Mouse (Mus musculus): ENCODE data around the gene Ktn1. TPM values are rescaled to one million over a fixed set of nuclear protein-coding genes. Genes with fewer than 3 reads are reported as not detected.

The Ktn1 gene
- polyA plus RNA-seq, 1 experiment from 2014 or later: 73.1 TPM

GRCm38 (mm10) chr14:47699126-47699525 lies 50.9 kb downstream of the Ktn1 start:
- DNase-seq (ENCODE audit: low spot score): no peak
- peaks cover 70% of the 10 kb centered on the region for H3K36me3 ChIP-seq
- 89% methylated on average over 5 of the region's 5 CpGs for WGBS

GRCm38 (mm10) chr14:47709546-47709945 lies 61.3 kb downstream of the Ktn1 start:
- Histone ChIP-seq H3K9me3 (no peaks in the 10 kb centered on the region), H3K4me3 (no peak overlapping the region), H3K36me3 (peaks cover 84% of the 10 kb centered on the region), H3K27me3 (ENCODE audit: insufficient read depth, poor library complexity, severe bottlenecking) (no peaks in the 10 kb centered on the region), H3K4me1 (no peaks in the 10 kb centered on the region), H3K27ac (no peak overlapping the region)
- 81% methylated on average over 3 of the region's 3 CpGs for WGBS
- no peak for DNase-seq (ENCODE audit: low spot score)

More at GRCm38 (mm10) chr14:47699126-47699525, 50.9 kb downstream of the Ktn1 start:
- Histone ChIP-seq H3K4me3 (no peak overlapping the region), H3K27ac (no peak overlapping the region), H3K27me3 (ENCODE audit: insufficient read depth, poor library complexity, severe bottlenecking) (no peaks in the 10 kb centered on the region), H3K4me1 (no peaks in the 10 kb centered on the region), H3K9me3 (no peaks in the 10 kb centered on the region)

- DNase-seq (ENCODE audit: low spot score): no peak
- H3K27ac ChIP-seq: no peak overlapping the region
- peaks cover 65% of the 10 kb centered on the region for H3K36me3 ChIP-seq
- 90% methylated on average over 3 of the region's 3 CpGs for WGBS
- H3K9me3 ChIP-seq: no peaks in the 10 kb centered on the region
- H3K27me3 ChIP-seq (ENCODE audit: insufficient read depth, poor library complexity, severe bottlenecking): no peaks in the 10 kb centered on the region
- H3K4me3 ChIP-seq: no peak overlapping the region
- H3K4me1 ChIP-seq: no peaks in the 10 kb centered on the region
Observed at GRCm38 (mm10) chr14:47715771-47716170, 67.5 kb downstream of the Ktn1 start.

- H3K4me3 ChIP-seq: no peak overlapping the region
- H3K4me1 ChIP-seq: no peaks in the 10 kb centered on the region
- H3K27me3 ChIP-seq (ENCODE audit: insufficient read depth, poor library complexity, severe bottlenecking): no peaks in the 10 kb centered on the region
- peaks cover 58% of the 10 kb centered on the region for H3K36me3 ChIP-seq
- H3K9me3 ChIP-seq: no peaks in the 10 kb centered on the region
- no peak for DNase-seq (ENCODE audit: low spot score)
- no peak overlapping the region for H3K27ac ChIP-seq
- 96% methylated on average over 14 of the region's 14 CpGs for WGBS
Observed at GRCm38 (mm10) chr14:47717916-47718606, 69.8 kb downstream of the Ktn1 start.

GRCm38 (mm10) chr14:47720023-47720422 lies 71.8 kb downstream of the Ktn1 start:
- H3K27me3 ChIP-seq (ENCODE audit: insufficient read depth, poor library complexity, severe bottlenecking): no peaks in the 10 kb centered on the region
- H3K4me3 ChIP-seq: no peak overlapping the region
- WGBS: 91% methylated on average over 4 of the region's 4 CpGs
- no peaks in the 10 kb centered on the region for H3K4me1 ChIP-seq
- no peaks in the 10 kb centered on the region for H3K9me3 ChIP-seq
- no peak for DNase-seq (ENCODE audit: low spot score)
- H3K27ac ChIP-seq: no peak overlapping the region
- peaks cover 62% of the 10 kb centered on the region for H3K36me3 ChIP-seq

GRCm38 (mm10) chr14:47723035-47723434 lies 74.8 kb downstream of the Ktn1 start:
- H3K4me1 ChIP-seq: no peaks in the 10 kb centered on the region
- DNase-seq (ENCODE audit: low spot score): no peak
- peaks cover 71% of the 10 kb centered on the region for H3K36me3 ChIP-seq
- H3K9me3 ChIP-seq: no peaks in the 10 kb centered on the region
- no peak overlapping the region for H3K4me3 ChIP-seq
- H3K27ac ChIP-seq: no peak overlapping the region
- H3K27me3 ChIP-seq (ENCODE audit: insufficient read depth, poor library complexity, severe bottlenecking): no peaks in the 10 kb centered on the region

GRCm38 (mm10) chr14:47728594-47728993 lies 80.3 kb downstream of the Ktn1 start:
- no peak overlapping the region for H3K27ac ChIP-seq
- no peak for DNase-seq (ENCODE audit: low spot score)
- WGBS: 97% methylated on average over 1 of the region's 1 CpGs
- H3K4me3 ChIP-seq: no peak overlapping the region
- H3K4me1 ChIP-seq: no peaks in the 10 kb centered on the region
- H3K9me3 ChIP-seq: no peaks in the 10 kb centered on the region
- no peaks in the 10 kb centered on the region for H3K27me3 ChIP-seq (ENCODE audit: insufficient read depth, poor library complexity, severe bottlenecking)
- peaks cover 94% of the 10 kb centered on the region for H3K36me3 ChIP-seq

- WGBS: 88% methylated on average over 12 of the region's 12 CpGs
- H3K9me3 ChIP-seq: no peaks in the 10 kb centered on the region
- no peak for DNase-seq (ENCODE audit: low spot score)
- H3K4me3 ChIP-seq: no peak overlapping the region
- H3K27ac ChIP-seq: no peak overlapping the region
- H3K4me1 ChIP-seq: no peaks in the 10 kb centered on the region
- H3K36me3 ChIP-seq: peaks cover 82% of the 10 kb centered on the region
- no peaks in the 10 kb centered on the region for H3K27me3 ChIP-seq (ENCODE audit: insufficient read depth, poor library complexity, severe bottlenecking)
Observed at GRCm38 (mm10) chr14:47735354-47735753, 87.1 kb downstream of the Ktn1 start.

- peaks cover 73% of the 10 kb centered on the region for H3K36me3 ChIP-seq
- 93% methylated on average over 8 of the region's 8 CpGs for WGBS
- no peaks in the 10 kb centered on the region for H3K4me1 ChIP-seq
- no peak overlapping the region for H3K4me3 ChIP-seq
- no peaks in the 10 kb centered on the region for H3K9me3 ChIP-seq
- H3K27me3 ChIP-seq (ENCODE audit: insufficient read depth, poor library complexity, severe bottlenecking): no peaks in the 10 kb centered on the region
- DNase-seq (ENCODE audit: low spot score): no peak
- no peak overlapping the region for H3K27ac ChIP-seq
Observed at GRCm38 (mm10) chr14:47736471-47736870, 88.2 kb downstream of the Ktn1 start.

- 84% methylated on average over 5 of the region's 5 CpGs for WGBS
- no peak overlapping the region for H3K27ac ChIP-seq
- no peak for DNase-seq (ENCODE audit: low spot score)
- H3K4me1 ChIP-seq: peaks cover 13% of the 10 kb centered on the region
- peaks cover 39% of the 10 kb centered on the region for H3K36me3 ChIP-seq
- H3K9me3 ChIP-seq: no peaks in the 10 kb centered on the region
- no peak overlapping the region for H3K4me3 ChIP-seq
- H3K27me3 ChIP-seq (ENCODE audit: insufficient read depth, poor library complexity, severe bottlenecking): no peaks in the 10 kb centered on the region
Observed at GRCm38 (mm10) chr14:47740316-47740996, 92.2 kb downstream of the Ktn1 start.

GRCm38 (mm10) chr14:47741046-47741445 lies 92.8 kb downstream of the Ktn1 start:
- no peaks in the 10 kb centered on the region for H3K27me3 ChIP-seq (ENCODE audit: insufficient read depth, poor library complexity, severe bottlenecking)
- H3K27ac ChIP-seq: no peak overlapping the region
- DNase-seq (ENCODE audit: low spot score): no peak
- H3K4me3 ChIP-seq: no peak overlapping the region
- peaks cover 13% of the 10 kb centered on the region for H3K4me1 ChIP-seq
- no peaks in the 10 kb centered on the region for H3K9me3 ChIP-seq
- WGBS: 84% methylated on average over 2 of the region's 2 CpGs
- peaks cover 33% of the 10 kb centered on the region for H3K36me3 ChIP-seq

- Histone ChIP-seq H3K27ac (no peak overlapping the region), H3K9me3 (no peaks in the 10 kb centered on the region), H3K4me1 (peaks cover 29% of the 10 kb centered on the region), H3K4me3 (no peak overlapping the region), H3K36me3 (peaks cover 17% of the 10 kb centered on the region), H3K27me3 (ENCODE audit: insufficient read depth, poor library complexity, severe bottlenecking) (no peaks in the 10 kb centered on the region)
- DNase-seq (ENCODE audit: low spot score): no peak
- WGBS: 91% methylated on average over 7 of the region's 7 CpGs
Observed at GRCm38 (mm10) chr14:47742674-47743073, 94.4 kb downstream of the Ktn1 start.

- peaks cover 36% of the 10 kb centered on the region for H3K4me1 ChIP-seq
- H3K9me3 ChIP-seq: no peaks in the 10 kb centered on the region
- DNase-seq (ENCODE audit: low spot score): no peak
- H3K36me3 ChIP-seq: peaks cover 6% of the 10 kb centered on the region
- no peak overlapping the region for H3K4me3 ChIP-seq
- no peaks in the 10 kb centered on the region for H3K27me3 ChIP-seq (ENCODE audit: insufficient read depth, poor library complexity, severe bottlenecking)
- H3K27ac ChIP-seq: no peak overlapping the region
- 89% methylated on average over 4 of the region's 4 CpGs for WGBS
Observed at GRCm38 (mm10) chr14:47745086-47745485, 96.8 kb downstream of the Ktn1 start.
